Mouse (Mus musculus) heart, embryonic 10.5 days (tissue): Measurements from ENCODE around the gene Neb. TPM values are rescaled to one million over a fixed set of nuclear protein-coding genes. Genes with fewer than 3 reads are reported as not detected.
"Not testable (repeated sequence)": the region's sequence is repeated elsewhere in the genome, so short reads cannot be mapped to it uniquely, and the experiment has no call there.

Experiments used
- DNase-seq: peaks from one replicate; pipeline ENCODE4 v3.0.0-alpha.2; 2017; ENCODE audit warnings: low spot score
- H3K27ac ChIP-seq: fragments of 300-500 bp; sonication (generic); 2 replicates; pipeline ENCODE4 v1.5.1; 2016; ENCODE audit warnings: mild to moderate bottlenecking
- H3K27me3 ChIP-seq: fragments of 300-500 bp; sonication (generic); 2 replicates; pipeline ENCODE4 v1.6.1; 2016; ENCODE audit warnings: mild to moderate bottlenecking; ENCODE audit not compliant: poor library complexity, insufficient read depth, severe bottlenecking
- H3K36me3 ChIP-seq: fragments of 300-500 bp; sonication (generic); 2 replicates; pipeline ENCODE4 v1.6.1; 2016; ENCODE audit warnings: mild to moderate bottlenecking, moderate library complexity
- H3K4me1 ChIP-seq: fragments of 300-500 bp; sonication (generic); 2 replicates; pipeline ENCODE4 v1.6.1; 2016; ENCODE audit warnings: mild to moderate bottlenecking
- H3K4me3 ChIP-seq: fragments of 300-500 bp; sonication (generic); 2 replicates; pipeline ENCODE4 v1.5.1; 2016; ENCODE audit warnings: mild to moderate bottlenecking, moderate library complexity
- H3K9me3 ChIP-seq: fragments of 300-500 bp; sonication (generic); 2 replicates; pipeline ENCODE4 v1.6.1; 2016; ENCODE audit warnings: mild to moderate bottlenecking, moderate library complexity
- WGBS: fragments of 180-500 bp; shearing (Covaris S2); methylation state at CpG from one replicate; pipeline ENCODE4 v1.1.7; 2016; 5-methylcytosine and 5-hydroxymethylcytosine counted together
- polyA plus RNA-seq: library from polyadenylated mRNA; unstranded; fragments of >200 nt; fragmentation: Nextera tagmentation; extraction: Ambion mirVana; gene quantifications from 2 replicates; pipeline ENCODE4 v1.2.1, GENCODE M21; 2016

Gene Neb
- polyA plus RNA-seq, 1 experiment from 2014 or later: 0.75 TPM

GRCm38 (mm10) chr2:52210685-52211084 lies 167.6 kb downstream of the Neb start:
- no peak for DNase-seq
- Histone ChIP-seq H3K9me3 (no peaks in the 10 kb centered on the region), H3K27ac (no peak overlapping the region), H3K4me3 (no peak overlapping the region), H3K36me3 (no peaks in the 10 kb centered on the region), H3K27me3 (no peaks in the 10 kb centered on the region), H3K4me1 (no peaks in the 10 kb centered on the region)
- 87% methylated on average over 7 of the region's 7 CpGs for WGBS

GRCm38 (mm10) chr2:52204992-52205391 lies 173.3 kb downstream of the Neb start:
- no peaks in the 10 kb centered on the region; the same call in 1 of the 2 replicates for H3K4me1 ChIP-seq
- DNase-seq: no peak
- no peaks in the 10 kb centered on the region for H3K36me3 ChIP-seq
- H3K27ac ChIP-seq: no peak overlapping the region
- 81% methylated on average over 4 of the region's 4 CpGs for WGBS
- H3K27me3 ChIP-seq: no peaks in the 10 kb centered on the region
- no peak overlapping the region for H3K4me3 ChIP-seq
- no peaks in the 10 kb centered on the region for H3K9me3 ChIP-seq

GRCm38 (mm10) chr2:52193629-52194028 lies 184.6 kb downstream of the Neb start:
- no peaks in the 10 kb centered on the region for H3K9me3 ChIP-seq
- DNase-seq: no peak
- 82% methylated on average over 6 of the region's 6 CpGs for WGBS
- H3K27me3 ChIP-seq: no peaks in the 10 kb centered on the region
- no peaks in the 10 kb centered on the region for H3K4me1 ChIP-seq
- H3K36me3 ChIP-seq: no peaks in the 10 kb centered on the region
- no peak overlapping the region for H3K4me3 ChIP-seq
- no peak overlapping the region for H3K27ac ChIP-seq

GRCm38 (mm10) chr2:52179678-52180077 lies 198.6 kb downstream of the Neb start:
- H3K27ac ChIP-seq: no peak overlapping the region
- 0 out of 2 replicates have a peak, but pooled peaks cover 4% of the 10 kb centered on the region for H3K4me1 ChIP-seq
- no peaks in the 10 kb centered on the region for H3K9me3 ChIP-seq
- no peaks in the 10 kb centered on the region for H3K27me3 ChIP-seq
- H3K4me3 ChIP-seq: no peak overlapping the region
- DNase-seq: no peak
- WGBS: 92% methylated on average over 1 of the region's 1 CpGs
- no peaks in the 10 kb centered on the region for H3K36me3 ChIP-seq

GRCm38 (mm10) chr2:52177726-52178125 lies 200.5 kb downstream of the Neb start:
- no peak for DNase-seq
- Histone ChIP-seq H3K27ac (no peak overlapping the region), H3K4me1 (0 out of 2 replicates have a peak, but pooled peaks cover 4% of the 10 kb centered on the region), H3K9me3 (no peaks in the 10 kb centered on the region), H3K4me3 (no peak overlapping the region), H3K27me3 (no peaks in the 10 kb centered on the region), H3K36me3 (no peaks in the 10 kb centered on the region)
- WGBS: 84% methylated on average over 9 of the region's 9 CpGs

GRCm38 (mm10) chr2:52177184-52177583 lies 201.1 kb downstream of the Neb start:
- H3K4me1 ChIP-seq: 0 out of 2 replicates have a peak, but pooled peaks cover 4% of the 10 kb centered on the region
- H3K36me3 ChIP-seq: no peaks in the 10 kb centered on the region
- H3K27ac ChIP-seq: no peak overlapping the region
- no peaks in the 10 kb centered on the region for H3K27me3 ChIP-seq
- no peak for DNase-seq
- 90% methylated on average over 7 of the region's 7 CpGs for WGBS
- H3K4me3 ChIP-seq: no peak overlapping the region
- H3K9me3 ChIP-seq: no peaks in the 10 kb centered on the region

- Histone ChIP-seq H3K27ac (no peak overlapping the region), H3K4me3 (no peak overlapping the region), H3K4me1 (0 out of 2 replicates have a peak, but pooled peaks cover 4% of the 10 kb centered on the region), H3K9me3 (no peaks in the 10 kb centered on the region), H3K36me3 (no peaks in the 10 kb centered on the region), H3K27me3 (no peaks in the 10 kb centered on the region)
- 53% methylated on average over 8 of the region's 8 CpGs for WGBS
- DNase-seq: no peak
Measured at GRCm38 (mm10) chr2:52176537-52176936, 201.7 kb downstream of the Neb start.

GRCm38 (mm10) chr2:52174951-52175350 lies 203.3 kb downstream of the Neb start:
- Histone ChIP-seq H3K27ac (no peak overlapping the region), H3K27me3 (no peaks in the 10 kb centered on the region), H3K9me3 (no peaks in the 10 kb centered on the region), H3K36me3 (no peaks in the 10 kb centered on the region), H3K4me1 (0 out of 2 replicates have a peak, but pooled peaks cover 4% of the 10 kb centered on the region), H3K4me3 (no peak overlapping the region)
- WGBS: 85% methylated on average over 4 of the region's 4 CpGs
- DNase-seq: no peak

GRCm38 (mm10) chr2:52169243-52170005 lies 208.8 kb downstream of the Neb start:
- H3K4me3 ChIP-seq: no peak overlapping the region
- H3K27me3 ChIP-seq: no peaks in the 10 kb centered on the region
- H3K27ac ChIP-seq: no peak overlapping the region
- 0 out of 2 replicates have a peak, but pooled peaks cover 6% of the 10 kb centered on the region for H3K4me1 ChIP-seq
- no peaks in the 10 kb centered on the region for H3K36me3 ChIP-seq
- no peaks in the 10 kb centered on the region for H3K9me3 ChIP-seq
- no peak for DNase-seq
- WGBS: 54% methylated on average over 7 of the region's 7 CpGs

- DNase-seq: no peak
- 45% methylated on average over 3 of the region's 3 CpGs for WGBS
- Histone ChIP-seq H3K4me1 (no peaks in the 10 kb centered on the region), H3K9me3 (no peaks in the 10 kb centered on the region), H3K27me3 (no peaks in the 10 kb centered on the region), H3K27ac (no peak overlapping the region), H3K4me3 (no peak overlapping the region), H3K36me3 (no peaks in the 10 kb centered on the region)
Measured at GRCm38 (mm10) chr2:52153064-52153463, 225.2 kb downstream of the Neb start.

GRCm38 (mm10) chr2:52133351-52133750 lies 244.9 kb downstream of the Neb start:
- WGBS: 96% methylated on average over 2 of the region's 2 CpGs
- no peak for DNase-seq
- peaks cover 6% of the 10 kb centered on the region for H3K4me1 ChIP-seq
- H3K4me3 ChIP-seq: no peak overlapping the region
- no peaks in the 10 kb centered on the region for H3K9me3 ChIP-seq
- peaks cover 27% of the 10 kb centered on the region for H3K36me3 ChIP-seq
- no peaks in the 10 kb centered on the region for H3K27me3 ChIP-seq
- H3K27ac ChIP-seq: no peak overlapping the region

- not testable (repeated sequence) for H3K27me3 ChIP-seq, H3K4me1 ChIP-seq, H3K9me3 ChIP-seq, H3K4me3 ChIP-seq, H3K27ac ChIP-seq, DNase-seq
- peaks cover 30% of the 10 kb centered on the region for H3K36me3 ChIP-seq
- 95% methylated on average over 20 of the region's 20 CpGs for WGBS
Measured at GRCm38 (mm10) chr2:52131370-52131769, 246.9 kb downstream of the Neb start.

GRCm38 (mm10) chr2:52114086-52114485 lies 264.2 kb downstream of the Neb start:
- 92% methylated on average over 1 of the region's 1 CpGs for WGBS
- no peak overlapping the region for H3K4me3 ChIP-seq
- H3K27me3 ChIP-seq: no peaks in the 10 kb centered on the region
- H3K4me1 ChIP-seq: no peaks in the 10 kb centered on the region
- peaks cover 90% of the 10 kb centered on the region for H3K36me3 ChIP-seq
- no peak overlapping the region for H3K27ac ChIP-seq
- H3K9me3 ChIP-seq: no peaks in the 10 kb centered on the region
- no peak for DNase-seq
